Mouse (Mus musculus) embryo, embryonic 10.5 days (tissue): ENCODE measurements around the gene Fshr.
"Not testable (repeated sequence)": the region's sequence is repeated elsewhere in the genome, so short reads cannot be mapped to it uniquely, and the experiment has no call there.

Experiments used
- DNase-seq: peaks from one replicate; pipeline ENCODE4 v3.0.0-alpha.2; 2015; ENCODE audit warnings: low spot score

Gene Fshr

DNA sequence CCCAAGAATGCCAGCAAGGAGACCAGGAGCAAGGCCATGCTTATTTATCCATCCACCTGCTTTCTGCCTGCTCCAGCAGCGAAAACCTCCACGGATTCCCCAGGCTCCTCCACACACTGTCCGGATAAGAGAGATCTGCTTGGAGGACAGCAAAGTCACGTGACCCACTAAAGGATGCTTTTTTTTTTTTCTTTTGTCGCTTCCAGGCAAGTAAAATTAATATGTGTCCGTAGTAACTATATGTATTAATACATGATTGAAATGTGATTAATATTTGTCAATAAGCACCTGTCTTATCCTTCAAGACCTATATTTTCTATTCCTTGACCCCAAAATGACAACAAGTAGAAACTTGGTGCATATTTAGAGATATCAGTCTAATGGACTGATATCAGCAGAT lies at the start of gene Fshr:
Gene Fshr, minus strand, starts transcription at position 101 of the 400 bp plus-strand sequence.
- DNase-seq, result no peak

DNA sequence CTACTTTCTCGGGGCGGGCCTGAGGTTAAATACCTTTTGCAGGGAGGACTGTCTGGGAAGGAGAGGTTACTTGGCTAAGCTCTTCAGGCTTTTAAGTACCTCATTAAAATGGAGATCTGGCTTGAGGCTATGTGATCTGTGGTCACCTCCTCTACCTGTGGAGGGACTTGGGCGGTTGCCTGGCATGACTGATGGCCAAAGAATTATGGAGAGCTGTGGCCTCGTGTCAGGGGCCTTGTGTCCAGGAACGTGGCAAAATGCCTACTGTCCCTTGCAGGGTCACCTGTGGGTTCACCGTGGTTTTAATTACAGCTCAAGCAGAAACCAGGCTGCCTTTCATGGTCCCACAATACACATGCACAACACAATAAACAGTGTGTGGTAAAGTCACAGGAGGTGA lies 1.7 kb upstream of the Fshr start:
- no peak for DNase-seq

DNA sequence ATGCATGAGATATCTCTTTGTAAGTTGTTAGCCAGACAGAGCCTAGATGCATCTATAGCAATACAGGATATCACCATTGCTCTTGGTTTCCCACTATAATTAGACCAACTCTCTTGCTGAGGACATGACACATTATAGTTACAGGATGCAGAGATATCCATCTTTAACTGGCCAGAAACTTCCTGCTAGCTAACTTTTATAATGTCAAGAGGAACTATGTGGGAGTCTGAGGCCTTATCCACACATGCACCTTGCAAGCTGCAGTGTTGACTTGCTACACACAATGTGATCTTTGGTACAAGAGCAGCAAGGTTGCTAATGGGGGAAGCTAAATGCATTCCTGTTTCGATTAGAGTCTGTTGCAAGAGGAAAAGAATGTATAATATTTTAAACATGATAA lies 26.9 kb downstream of the Fshr start:
- no peak for DNase-seq

DNA sequence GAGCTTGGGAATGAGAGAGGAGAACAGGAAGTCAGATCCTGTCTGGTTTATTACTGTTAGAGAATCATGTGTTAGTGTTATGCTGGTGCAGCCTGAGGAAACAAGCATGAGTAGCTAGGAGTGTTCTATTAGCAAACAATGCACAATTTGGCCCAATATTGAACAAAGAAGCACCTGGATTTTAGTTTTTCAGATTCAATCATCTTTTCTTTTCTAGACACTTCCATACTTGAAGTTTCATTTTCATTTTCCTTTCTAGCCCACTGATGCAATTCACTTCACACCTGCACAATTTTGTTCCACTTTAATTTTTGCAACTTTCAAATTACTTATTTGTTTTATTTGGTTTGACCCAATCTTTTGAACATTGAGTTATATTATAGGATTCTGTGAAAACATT lies 35.7 kb downstream of the Fshr start:
- DNase-seq, result no peak

DNA sequence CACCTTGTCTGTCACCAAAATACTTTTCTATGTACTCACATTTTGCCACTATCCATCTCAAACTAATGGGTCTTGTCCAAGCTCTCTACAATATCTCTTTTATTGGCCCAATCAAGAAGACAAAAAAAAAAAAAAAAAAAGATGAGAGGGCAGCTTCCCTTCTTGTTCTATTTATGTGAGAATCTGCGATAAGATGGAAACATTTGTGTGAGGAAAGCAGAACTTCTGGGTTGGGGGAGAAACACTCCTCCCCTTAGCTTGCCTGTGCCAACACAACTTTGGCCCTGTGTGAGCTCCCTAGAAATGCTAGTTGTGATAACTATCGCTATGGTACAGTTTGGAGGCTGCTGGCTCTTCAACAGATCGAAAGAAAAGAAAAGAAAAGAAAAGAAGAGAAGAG lies 38.0 kb downstream of the Fshr start:
- DNase-seq, result no peak

DNA sequence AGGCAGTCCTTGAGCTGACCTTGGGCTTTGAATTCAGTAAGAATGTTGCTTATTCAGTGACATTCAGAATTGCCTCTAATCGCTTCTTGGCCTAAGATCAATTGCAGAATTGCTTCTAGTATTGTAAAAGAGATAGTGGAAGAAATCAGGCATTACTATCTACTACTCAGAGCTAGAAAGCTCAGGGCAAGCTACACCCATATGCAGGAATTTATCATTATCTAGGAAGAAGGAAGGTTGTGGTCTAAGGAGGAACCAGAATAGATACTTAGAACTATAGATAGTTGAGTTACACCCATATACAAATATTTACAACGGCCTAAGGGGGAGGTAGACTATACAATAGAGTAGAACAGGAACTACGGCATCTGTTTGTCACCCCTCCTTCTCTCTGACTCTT lies 41.1 kb downstream of the Fshr start:
- DNase-seq, result not testable (repeated sequence)

DNA sequence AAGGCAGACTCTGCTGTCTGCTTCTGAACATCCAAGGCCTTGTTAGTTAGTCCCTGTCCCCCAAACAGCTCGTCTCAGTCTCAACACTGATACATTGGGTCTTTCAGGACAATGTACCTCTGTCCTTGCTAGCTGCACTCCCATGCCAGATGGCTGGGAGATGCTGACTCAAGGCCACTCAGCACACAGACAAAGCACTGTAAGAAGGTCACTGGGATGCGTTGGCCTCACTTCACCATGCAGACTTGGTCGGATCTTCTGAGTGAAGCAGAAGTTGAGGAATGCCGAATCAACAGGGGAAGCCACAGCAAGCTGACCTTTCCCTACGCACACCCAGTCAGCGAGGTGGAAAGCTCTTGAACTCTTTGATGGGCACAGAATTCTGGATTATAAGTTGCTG lies 55.7 kb downstream of the Fshr start:
- DNase-seq, result no peak

DNA sequence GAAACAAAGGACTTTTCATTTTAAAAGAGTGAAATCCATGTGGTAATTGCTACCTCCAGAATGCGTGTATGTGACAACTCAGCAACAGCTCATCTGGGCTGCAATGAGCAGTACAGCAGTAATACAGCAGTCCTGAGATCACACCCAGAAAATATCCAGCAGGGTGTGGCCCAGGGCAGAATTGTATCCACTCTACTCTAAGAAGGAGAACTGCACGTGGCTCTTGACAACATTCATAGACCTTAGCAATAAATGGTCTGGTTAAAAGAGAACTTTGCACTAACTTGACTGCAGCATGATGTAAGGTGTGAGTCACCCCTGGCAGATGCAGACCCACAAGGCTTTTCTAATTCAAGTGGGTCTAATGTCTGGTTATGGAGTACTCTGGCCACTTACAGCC lies 80.5 kb downstream of the Fshr start:
- DNase-seq, result no peak

DNA sequence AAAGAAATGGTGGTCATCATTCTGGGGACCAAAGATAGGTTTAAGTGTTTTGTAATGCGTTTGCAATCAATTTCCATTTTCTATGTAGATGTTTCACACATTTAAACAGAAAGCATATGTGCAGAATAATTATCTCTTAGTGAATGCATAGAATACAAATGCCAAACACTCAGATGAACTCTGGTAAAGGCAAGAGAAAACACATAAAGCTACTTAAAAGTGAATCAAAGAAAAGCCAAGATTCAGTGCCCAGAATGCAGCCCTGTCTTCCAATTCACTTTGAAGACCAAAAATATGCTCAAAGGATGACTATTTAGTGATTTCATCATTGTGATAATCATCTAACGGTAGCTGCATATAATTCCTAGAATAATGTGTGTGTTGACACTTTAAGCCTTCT lies 81.2 kb downstream of the Fshr start:
- no peak for DNase-seq

DNA sequence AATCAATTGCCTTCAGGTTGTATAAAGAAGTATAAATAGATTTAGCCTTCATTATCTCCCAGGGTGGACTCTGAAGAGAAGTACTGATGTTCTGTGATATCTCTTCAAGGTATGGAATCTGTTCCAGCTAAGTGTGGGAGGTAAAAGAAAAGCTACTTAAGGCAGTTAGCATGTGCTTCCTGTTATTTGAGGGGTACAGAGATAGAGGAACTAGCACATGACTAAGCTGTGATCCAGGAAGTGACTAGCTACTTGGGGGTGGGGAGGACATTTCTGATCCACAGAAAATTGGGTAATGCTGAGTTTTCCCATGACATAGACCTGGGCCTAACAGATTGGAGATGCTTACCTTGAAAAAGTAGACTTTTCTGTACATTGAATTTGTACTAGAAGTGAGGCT lies 86.5 kb downstream of the Fshr start:
- no peak for DNase-seq

DNA sequence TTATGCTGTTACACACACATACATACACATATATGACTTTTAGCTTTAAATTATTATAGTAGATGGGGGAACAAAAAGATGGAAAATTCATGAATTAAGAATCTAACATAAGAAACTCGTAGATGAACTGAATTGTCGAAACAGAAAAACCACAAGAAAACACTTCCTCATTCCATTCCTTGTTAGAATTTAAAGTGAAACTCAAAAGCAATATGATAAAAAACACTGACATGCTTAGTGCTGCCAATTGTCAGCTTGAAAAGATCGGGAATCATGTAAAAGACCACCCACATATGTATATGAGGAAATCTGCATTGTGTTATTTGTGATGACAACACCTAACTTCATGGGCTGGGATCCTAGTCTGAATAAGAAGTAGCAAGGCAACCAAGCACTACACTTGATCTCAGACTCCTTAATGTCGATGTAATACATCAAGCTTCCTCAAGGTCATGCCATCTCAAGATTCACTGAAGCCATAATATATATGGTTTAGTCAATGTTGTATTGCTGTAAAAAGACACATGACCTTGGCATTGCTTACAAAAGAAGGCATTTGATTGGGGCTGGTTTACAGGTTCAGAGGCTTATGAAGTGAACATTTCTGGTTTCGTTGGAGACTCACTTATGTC lies 99.6 kb downstream of the Fshr start:
- no peak for DNase-seq

DNA sequence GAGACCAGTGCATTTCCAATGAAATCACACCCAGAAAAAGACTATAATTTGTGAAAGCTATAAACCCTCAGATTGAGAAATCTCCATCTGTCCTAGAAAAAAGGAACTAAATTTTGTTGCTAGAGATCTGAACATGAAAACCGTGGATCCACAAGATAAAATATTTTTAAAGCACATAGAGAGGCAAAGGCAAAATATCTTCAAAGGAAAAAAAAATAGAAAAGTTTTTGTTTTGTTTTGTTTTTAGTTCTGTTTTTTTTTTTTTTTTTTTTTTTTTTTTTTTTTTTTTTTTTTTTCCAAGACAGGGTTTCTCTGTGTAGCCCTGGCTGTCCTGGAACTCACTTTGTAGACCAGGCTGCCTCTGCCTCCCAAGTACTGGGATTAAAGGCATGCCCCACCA lies 100.7 kb downstream of the Fshr start:
- not testable (repeated sequence) for DNase-seq

DNA sequence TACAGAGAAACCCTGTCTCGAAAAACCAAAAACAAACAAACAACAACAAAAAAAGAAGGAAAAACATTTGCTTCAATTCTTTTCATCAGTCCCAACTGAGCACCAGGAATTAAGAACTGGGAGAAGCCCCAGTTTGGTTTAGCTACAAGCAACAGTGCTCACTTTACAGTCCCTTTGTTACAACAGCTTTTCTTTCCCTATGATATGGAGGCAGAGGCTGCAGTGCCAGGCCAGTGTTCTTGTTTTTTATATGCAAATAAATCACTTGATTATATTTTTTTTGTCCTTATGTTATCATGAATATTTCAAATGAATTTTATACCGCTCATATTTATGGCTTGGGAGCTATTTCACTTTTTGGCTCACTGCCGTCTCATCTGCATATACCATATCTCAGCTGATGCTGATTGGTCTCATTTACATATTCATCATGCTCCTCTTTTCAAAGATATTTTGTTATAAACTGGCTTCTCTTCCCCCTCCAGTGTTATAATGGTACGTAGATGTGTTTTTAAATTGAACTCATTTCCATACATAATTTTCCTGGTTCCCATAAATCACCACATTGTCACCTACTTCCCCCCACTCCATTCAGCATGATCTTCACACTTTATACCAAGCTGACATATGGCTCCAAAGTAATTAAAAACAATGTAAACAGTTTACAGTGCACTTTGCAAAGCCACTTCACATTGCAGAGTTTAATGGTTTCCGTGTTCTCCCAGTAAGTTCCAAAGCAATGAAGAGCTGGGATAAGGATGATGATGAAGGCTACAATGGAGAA lies 110.6 kb downstream of the Fshr start:
- DNase-seq, result no peak

DNA sequence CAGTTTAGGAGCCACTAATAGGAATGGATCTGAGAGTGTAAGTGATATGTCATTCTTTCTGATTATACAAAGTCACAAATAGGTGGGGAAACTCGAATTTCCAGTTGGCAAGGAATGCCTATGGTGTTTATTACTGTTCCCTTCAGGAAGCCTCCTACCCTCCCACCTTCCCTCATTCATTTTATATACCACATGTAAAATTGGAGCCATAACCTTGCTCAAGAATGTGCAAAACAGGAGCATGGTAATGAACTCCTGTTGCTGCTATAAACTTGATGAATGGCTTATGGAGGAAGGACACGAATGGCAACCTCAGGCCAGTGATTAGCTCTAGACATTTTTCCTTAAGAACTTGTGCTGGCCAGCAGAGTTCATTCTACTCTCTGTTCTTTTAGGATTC lies 117.6 kb downstream of the Fshr start:
- no peak for DNase-seq

DNA sequence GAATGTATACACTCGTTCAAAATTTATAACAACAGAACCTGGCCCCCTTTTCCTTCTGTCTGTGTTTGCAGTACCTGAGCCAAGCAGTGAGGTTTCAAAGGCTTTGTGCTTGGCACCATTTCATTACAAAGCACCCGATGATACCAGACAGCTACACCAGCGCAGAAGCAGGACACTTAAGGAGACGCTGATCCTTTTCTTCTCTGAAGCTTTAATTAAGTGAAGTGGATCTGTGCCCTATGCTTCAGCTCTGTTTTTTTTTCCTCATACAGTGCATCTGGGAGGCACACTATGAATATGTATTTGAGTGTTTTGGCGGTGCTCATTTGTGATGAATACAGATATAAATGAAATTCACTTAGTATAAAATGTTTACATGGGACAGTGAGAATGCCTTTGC lies 120.8 kb downstream of the Fshr start:
- DNase-seq, result no peak

DNA sequence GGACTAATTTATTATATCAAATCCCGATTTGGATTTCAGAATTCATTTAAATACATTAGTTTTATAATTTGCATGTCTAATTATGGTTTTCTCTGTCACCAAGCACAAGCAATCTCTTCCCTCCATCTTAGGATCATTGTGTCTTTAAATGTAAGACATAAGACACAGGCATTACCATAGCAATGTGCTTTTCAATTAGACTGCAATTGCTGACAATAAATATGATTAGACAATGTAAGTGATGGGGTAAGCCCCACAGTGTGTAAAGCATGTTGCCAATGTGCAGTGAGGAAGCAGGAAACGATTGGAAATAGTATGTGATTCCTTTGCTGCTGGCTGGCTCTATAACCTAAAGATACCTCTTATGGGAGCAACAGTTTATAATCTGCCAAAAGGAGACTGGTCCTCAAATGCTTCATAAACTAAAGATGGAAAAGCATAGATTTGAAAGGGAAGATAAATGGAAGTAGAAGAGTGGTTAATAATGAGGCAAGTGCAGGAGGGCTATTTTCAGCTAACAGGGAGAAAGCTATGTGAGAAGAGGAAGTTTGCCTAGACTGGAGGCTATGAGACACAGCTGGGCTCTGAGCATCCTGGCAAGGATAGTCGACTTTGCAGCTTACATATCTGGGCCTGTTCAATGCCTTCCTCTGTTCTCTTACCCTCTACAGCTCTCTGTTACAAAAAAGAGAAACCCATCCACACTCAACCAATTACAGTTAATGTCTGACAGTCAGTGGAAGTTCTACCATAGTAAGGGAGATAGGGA lies 136.0 kb downstream of the Fshr start:
- DNase-seq, result no peak

DNA sequence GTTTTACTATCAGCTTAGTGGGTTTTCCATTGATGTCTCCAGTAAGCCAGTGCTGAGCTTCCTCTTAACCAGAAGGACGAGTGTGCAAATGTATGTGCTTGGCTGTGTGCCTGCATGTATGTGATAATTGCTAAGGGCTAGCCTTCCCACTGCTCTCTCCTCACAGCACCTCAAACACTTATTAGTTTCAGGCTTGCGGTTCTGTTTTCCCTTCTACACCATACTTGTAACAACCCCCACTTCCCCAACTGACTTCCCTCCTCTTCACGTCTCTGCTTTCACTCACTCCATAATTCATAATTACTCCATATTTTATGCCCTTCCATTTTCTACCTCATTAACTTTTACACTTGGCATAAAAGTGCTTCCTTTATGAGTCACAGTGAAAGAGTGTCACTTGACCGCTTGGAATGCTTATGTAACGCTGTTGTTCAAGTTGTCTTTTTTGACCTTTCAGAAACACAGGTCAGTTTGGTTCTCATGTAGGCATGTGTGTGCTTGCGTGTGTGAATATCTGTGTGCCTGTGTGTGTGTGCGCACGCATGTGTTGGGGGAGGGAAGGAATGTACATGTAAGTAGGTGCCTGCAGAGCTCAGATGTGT lies 138.0 kb downstream of the Fshr start:
- no peak for DNase-seq

DNA sequence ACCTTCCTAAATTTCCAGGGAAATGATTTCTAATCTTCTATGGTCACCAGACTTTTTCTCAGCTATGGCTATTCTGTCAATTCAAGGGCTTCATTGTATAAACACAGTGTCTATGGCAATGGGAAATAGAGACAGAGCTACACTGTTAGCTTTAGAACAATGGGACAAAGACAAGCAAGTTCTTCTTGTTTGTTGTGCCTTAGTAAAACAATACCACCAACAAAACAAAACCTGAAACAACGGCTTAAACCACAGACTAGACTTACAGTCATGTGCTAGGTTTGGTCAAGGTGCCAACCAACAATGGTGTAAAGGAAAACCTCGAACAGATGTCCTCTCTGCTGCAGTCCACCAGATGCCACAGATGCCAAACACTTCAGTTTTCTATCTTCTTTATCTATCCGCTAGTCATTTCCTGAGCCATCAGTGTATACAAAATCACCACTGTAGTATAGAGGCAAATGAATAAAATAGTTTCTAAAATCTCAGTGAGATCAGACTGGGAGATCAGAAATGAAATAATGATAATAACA lies 149.4 kb downstream of the Fshr start:
- no peak for DNase-seq

DNA sequence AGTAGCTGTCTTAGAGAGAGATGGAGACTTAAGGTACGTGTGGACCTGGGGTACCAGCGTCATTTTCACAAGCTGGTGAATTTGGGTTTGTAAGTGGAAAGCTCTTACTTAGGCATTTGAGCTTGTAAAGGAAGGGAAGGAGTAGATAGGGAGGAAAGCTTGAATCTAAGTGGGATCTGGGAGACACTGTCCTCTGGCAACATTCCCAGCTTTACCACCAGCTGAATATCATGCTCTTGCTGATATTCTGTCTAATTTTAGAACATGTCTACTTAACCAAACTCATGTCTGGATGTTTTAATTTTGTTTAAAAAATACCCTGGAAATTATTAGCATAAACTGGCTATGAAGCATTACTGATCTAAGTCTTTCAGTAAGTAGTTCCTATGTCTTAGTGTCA lies 151.4 kb downstream of the Fshr start:
- DNase-seq, result no peak

DNA sequence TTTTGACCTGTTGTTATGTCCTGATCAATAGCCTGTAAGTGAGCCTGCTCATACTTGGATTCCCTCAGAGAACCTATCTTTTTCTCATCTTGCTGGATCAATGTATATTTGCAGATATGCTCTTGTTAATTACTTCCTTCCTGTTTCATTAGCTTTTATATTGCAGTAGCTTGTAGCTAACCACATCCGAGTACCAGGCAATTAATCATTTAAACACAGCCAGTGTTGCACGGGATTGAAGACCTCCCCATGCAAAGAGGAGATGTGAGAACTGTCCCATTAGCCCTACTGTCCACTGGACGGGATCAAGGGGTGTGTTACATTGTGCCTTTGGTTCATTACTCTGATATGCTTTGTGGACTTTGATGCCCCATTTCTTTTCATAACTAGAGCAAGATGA lies 154.5 kb downstream of the Fshr start:
- DNase-seq, result no peak

DNA sequence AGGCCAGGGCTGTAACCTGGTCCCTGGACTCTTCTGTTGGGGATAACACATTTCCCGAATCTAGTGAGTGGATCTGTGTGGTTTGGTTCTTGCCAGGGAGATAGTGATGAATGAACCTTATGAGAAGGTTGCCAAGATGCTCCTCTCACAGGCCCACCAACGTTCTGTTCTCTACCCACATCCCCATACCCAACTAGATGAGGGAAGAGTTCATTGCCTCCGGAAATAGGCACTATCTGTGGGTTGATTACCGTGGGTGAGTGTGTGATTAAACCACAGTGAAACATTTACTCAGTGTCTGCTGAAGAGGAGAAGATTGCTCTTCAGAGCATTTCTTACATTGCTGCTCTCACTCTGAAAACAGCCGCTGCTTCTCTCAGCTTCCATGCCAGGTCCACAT lies 163.8 kb downstream of the Fshr start:
- DNase-seq, result no peak

DNA sequence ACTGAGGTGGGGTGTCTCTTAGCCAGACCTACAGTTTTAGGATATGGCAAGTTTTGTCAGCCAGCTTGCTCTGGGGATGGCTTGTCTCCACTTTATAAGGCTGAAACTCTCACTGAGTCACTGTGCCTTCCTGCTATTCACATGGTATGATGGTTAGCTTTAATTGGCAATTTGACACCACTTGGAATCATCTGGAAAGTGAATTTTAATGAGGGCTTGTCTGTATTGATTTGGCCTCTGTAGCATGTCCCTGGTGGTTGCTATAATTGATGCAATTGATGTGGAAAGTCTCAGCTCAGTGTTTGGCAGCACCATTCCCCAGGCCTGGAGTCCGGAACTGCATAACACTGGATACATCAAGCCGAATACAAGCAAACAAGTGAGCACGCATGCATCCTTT lies 164.4 kb downstream of the Fshr start:
- DNase-seq, result no peak

DNA sequence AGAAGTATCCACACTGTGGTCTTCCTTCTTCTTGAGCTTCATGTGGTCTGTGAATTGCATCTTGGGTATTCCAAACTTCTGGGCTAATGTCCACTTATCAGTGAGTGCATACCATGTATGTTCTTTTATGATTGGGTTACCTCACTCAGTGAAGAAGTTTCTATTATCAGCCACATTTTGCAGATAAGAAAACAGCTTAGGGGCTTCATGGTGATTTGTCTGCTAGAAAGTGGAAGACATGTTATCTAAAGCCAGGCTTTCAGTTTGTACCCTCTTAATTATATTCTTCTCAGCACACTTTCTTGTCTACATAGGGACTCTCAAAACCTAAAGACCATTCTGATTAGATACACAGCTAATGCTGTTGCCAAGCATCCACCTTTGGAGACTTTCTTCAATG lies 165.8 kb downstream of the Fshr start:
- no peak for DNase-seq
